Mouse (Mus musculus): ENCODE data around the gene Wnt8b.

The Wnt8b gene

GRCm38 (mm10) chr19:44512601-44513000 lies 19.3 kb downstream of the Wnt8b start:
- DNase-seq (ENCODE audit: low spot score in 2 of 2): no peak

- no peak for DNase-seq (ENCODE audit: low spot score in 2 of 2)
These were observed 20.0 kb downstream of the Wnt8b start for GRCm38 (mm10) chr19:44513054-44513833.

- no peak for DNase-seq (ENCODE audit: low spot score in 2 of 2)
These were observed 20.7 kb downstream of the Wnt8b start for GRCm38 (mm10) chr19:44513921-44514482.

GRCm38 (mm10) chr19:44514521-44515451 lies 21.5 kb downstream of the Wnt8b start:
- no peak for DNase-seq (ENCODE audit: low spot score in 2 of 2)

- no peak for DNase-seq (ENCODE audit: low spot score in 2 of 2)
These were observed 22.5 kb downstream of the Wnt8b start for GRCm38 (mm10) chr19:44515769-44516168.

- DNase-seq (ENCODE audit: low spot score in 2 of 2): no peak
These were observed 24.9 kb downstream of the Wnt8b start for GRCm38 (mm10) chr19:44517996-44518768.

- no peak for DNase-seq (ENCODE audit: low spot score in 2 of 2)
These were observed 25.9 kb downstream of the Wnt8b start for GRCm38 (mm10) chr19:44519152-44519551.

- DNase-seq (ENCODE audit: low spot score in 2 of 2): no peak
These were observed 32.4 kb downstream of the Wnt8b start for GRCm38 (mm10) chr19:44525551-44526205.

GRCm38 (mm10) chr19:44530018-44530417 lies 36.7 kb downstream of the Wnt8b start:
- DNase-seq (ENCODE audit: low spot score in 2 of 2): no peak

- no peak for DNase-seq (ENCODE audit: low spot score in 2 of 2)
These were observed 42.1 kb downstream of the Wnt8b start for GRCm38 (mm10) chr19:44535376-44535775.

GRCm38 (mm10) chr19:44537416-44537815 lies 44.1 kb downstream of the Wnt8b start:
- DNase-seq (ENCODE audit: low spot score in 2 of 2): no peak

- DNase-seq (ENCODE audit: low spot score in 2 of 2): no peak
These were observed 49.5 kb downstream of the Wnt8b start for GRCm38 (mm10) chr19:44542694-44543178.

- DNase-seq (ENCODE audit: low spot score in 2 of 2): no peak
These were observed 51.1 kb downstream of the Wnt8b start for GRCm38 (mm10) chr19:44544372-44544771.

GRCm38 (mm10) chr19:44544775-44545174 lies 51.5 kb downstream of the Wnt8b start:
- peak in 1 of 2 experiments; percentile 49 for DNase-seq (ENCODE audit: low spot score in 2 of 2)

GRCm38 (mm10) chr19:44545321-44546041 lies 52.2 kb downstream of the Wnt8b start, which contains the start of gene Sec31b:
TSS of gene Sec31b (minus strand) at chr19:44545864.
- no peak for DNase-seq (ENCODE audit: low spot score in 2 of 2)

- DNase-seq (ENCODE audit: low spot score in 2 of 2): no peak
These were observed 59.5 kb downstream of the Wnt8b start, which contains the start of gene Gm20538 for GRCm38 (mm10) chr19:44552731-44553130. TSS of gene Gm20538 (minus strand) at chr19:44552831.

- DNase-seq (ENCODE audit: low spot score in 2 of 2): no peak
These were observed 60.0 kb downstream of the Wnt8b start for GRCm38 (mm10) chr19:44553286-44553685.

- DNase-seq (ENCODE audit: low spot score in 2 of 2): no peak
These were observed 61.2 kb downstream of the Wnt8b start for GRCm38 (mm10) chr19:44554490-44554860.

GRCm38 (mm10) chr19:44554861-44555590 lies 61.8 kb downstream of the Wnt8b start, which contains the start of gene Ndufb8:
TSS of gene Ndufb8 (minus strand) at chr19:44555440.
- DNase-seq (ENCODE audit: low spot score in 2 of 2): peak; percentile 86 to 90

Data from frontal cortex, postnatal 14 days (tissue).